Mouse (Mus musculus) thymus, adult 2 months (tissue): ENCODE data around the gene Slc25a30. TPM values are rescaled to one million over a fixed set of nuclear protein-coding genes. Genes with fewer than 3 reads are reported as not detected.

ENCODE experiments used
- DNase-seq: peaks from one replicate; pipeline ENCODE4 v3.0.0; 2021
- H3K27ac ChIP-seq: fragments of 200-500 bp; 2 replicates; pipeline ENCODE4 v1.5.1; 2012; ENCODE audit warnings: low read length, control low read depth; ENCODE audit not compliant: control insufficient read depth, insufficient read depth
- H3K27me3 ChIP-seq: fragments of 200-500 bp; 2 replicates; pipeline ENCODE4 v1.6.1; 2012; ENCODE audit warnings: mild to moderate bottlenecking, low read length, moderate library complexity, mixed read lengths; ENCODE audit not compliant: control insufficient read depth, insufficient read depth
- H3K36me3 ChIP-seq: fragments of 200-500 bp; 2 replicates; pipeline ENCODE4 v1.6.1; 2012; ENCODE audit warnings: mild to moderate bottlenecking, low read length, moderate library complexity; ENCODE audit not compliant: control insufficient read depth, insufficient read depth
- H3K4me1 ChIP-seq: fragments of 200-500 bp; replicated peaks from 2 replicates; pipeline ENCODE4 v1.6.1; 2012; ENCODE audit warnings: low read length; ENCODE audit not compliant: control insufficient read depth, insufficient read depth
- H3K4me3 ChIP-seq: fragments of 200-500 bp; 2 replicates; pipeline ENCODE4 v1.5.1; 2012; ENCODE audit warnings: mild to moderate bottlenecking, low read length, control low read depth, moderate library complexity; ENCODE audit not compliant: control insufficient read depth, insufficient read depth
- CTCF ChIP-seq: fragments of 200-500 bp; IDR thresholded peaks from 2 replicates; pipeline ENCODE4 v1.5.1; 2012; ENCODE audit warnings: mild to moderate bottlenecking, control low read depth, low read length, moderate library complexity, borderline replicate concordance; ENCODE audit not compliant: control insufficient read depth, poor library complexity, insufficient read depth; ENCODE audit errors: extremely low read depth
- POLR2A ChIP-seq: fragments of 200-500 bp; IDR thresholded peaks from 2 replicates; pipeline ENCODE4 v1.6.1; 2012; ENCODE audit warnings: mild to moderate bottlenecking, low read length, control low read depth, moderate library complexity; ENCODE audit not compliant: control insufficient read depth, poor library complexity, insufficient read depth; ENCODE audit errors: extremely low read depth
- WGBS: fragments of 180-500 bp; shearing (Covaris S2); methylation state at CpG from one replicate; pipeline ENCODE4 v1.1.7; 2018; 5-methylcytosine and 5-hydroxymethylcytosine counted together
- polyA plus RNA-seq: library from polyadenylated mRNA; depleted of rRNA; stranded (reverse); fragments of >200 nt; gene quantifications from 2 replicates; pipeline ENCODE4 v1.2.3, GENCODE M21; 2012

The Slc25a30 gene
- polyA plus RNA-seq, 1 experiment, result 10.9 TPM

DNA sequence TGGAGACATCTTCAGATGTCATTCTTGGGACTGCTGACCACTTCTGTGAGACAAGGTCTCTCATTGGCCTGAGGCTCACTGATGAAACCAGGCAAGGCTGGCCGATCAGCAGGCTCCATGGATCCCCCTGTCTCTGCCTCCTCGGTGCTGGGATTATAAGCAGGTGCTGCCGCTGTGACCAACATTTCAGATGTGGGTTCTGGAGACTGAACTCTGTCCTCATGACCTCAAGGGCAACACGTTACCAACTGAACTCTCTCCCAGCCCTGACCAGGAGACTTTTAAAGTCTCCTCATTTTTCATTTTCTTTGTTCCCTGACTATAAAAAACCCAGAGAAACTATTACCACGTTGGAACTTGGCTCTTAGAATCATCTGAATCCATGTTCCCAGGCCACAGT lies 7.9 kb upstream of the Slc25a30 start:
- TF ChIP-seq POLR2A (no peak), CTCF (no peak)
- no peaks in the 10 kb centered on the region for H3K36me3 ChIP-seq
- H3K4me3 ChIP-seq, result no peak overlapping the region
- DNase-seq, result no peak
- 86% methylated on average over 5 of the region's 5 CpGs for WGBS
- H3K4me1 ChIP-seq, result no peaks in the 10 kb centered on the region
- H3K27ac ChIP-seq, result no peak overlapping the region
- no peaks in the 10 kb centered on the region for H3K27me3 ChIP-seq

DNA sequence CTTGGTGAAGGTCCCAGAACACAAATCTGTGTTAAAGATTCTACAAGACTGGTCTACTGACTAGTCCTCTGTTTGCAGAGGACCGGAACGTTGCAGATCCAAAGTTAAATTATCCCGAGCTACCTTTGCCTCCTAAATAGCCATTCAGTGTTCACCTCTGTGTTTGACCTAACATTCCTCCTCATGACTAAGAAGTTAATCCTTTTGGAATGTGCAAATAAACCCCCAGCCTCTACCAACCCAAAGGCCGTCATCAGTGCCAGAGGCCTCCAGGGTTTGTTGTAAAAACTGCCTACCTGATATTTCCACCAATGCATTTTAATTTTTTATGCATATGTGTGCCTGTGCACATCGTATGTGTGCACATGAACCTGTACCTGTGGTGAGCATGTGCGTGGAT lies 7.5 kb upstream of the Slc25a30 start:
- H3K36me3 ChIP-seq, result no peaks in the 10 kb centered on the region
- no peaks in the 10 kb centered on the region for H3K27me3 ChIP-seq
- no peak for DNase-seq
- WGBS, result 95% methylated on average over 6 of the region's 6 CpGs
- no peak overlapping the region for H3K4me3 ChIP-seq
- H3K4me1 ChIP-seq, result no peaks in the 10 kb centered on the region
- TF ChIP-seq CTCF, result no peak
- no peak for TF ChIP-seq POLR2A
- H3K27ac ChIP-seq, result no peak overlapping the region

DNA sequence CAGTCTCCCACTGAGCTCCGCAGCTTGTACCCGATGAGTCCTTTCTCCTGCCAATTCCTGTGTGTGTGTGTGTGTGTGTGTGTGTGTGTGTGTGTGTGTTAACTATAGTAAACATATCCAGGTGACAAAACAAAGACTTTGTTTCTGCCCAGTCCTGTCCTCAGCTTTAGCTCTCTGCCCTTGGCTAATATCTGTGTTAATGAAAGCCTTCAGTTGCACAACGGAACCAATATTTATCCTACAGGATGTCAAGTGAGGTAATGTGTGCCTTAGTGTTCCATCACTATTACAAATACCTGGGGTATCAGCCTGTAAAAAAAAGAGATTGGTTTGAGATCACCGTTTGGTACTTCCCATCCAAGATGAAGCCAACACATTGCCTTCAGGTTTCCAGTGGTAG lies 6.3 kb upstream of the Slc25a30 start:
- Histone ChIP-seq H3K36me3 (no peaks in the 10 kb centered on the region), H3K27me3 (no peaks in the 10 kb centered on the region), H3K4me3 (no peak overlapping the region), H3K27ac (no peak overlapping the region), H3K4me1 (no peaks in the 10 kb centered on the region)
- DNase-seq, result no peak
- TF ChIP-seq POLR2A (no peak), CTCF (no peak)
- WGBS, result 96% methylated on average over 4 of the region's 4 CpGs

- no peaks in the 10 kb centered on the region for H3K4me1 ChIP-seq
- TF ChIP-seq CTCF (no peak), POLR2A (no peak)
- no peaks in the 10 kb centered on the region for H3K27me3 ChIP-seq
- H3K36me3 ChIP-seq, result no peaks in the 10 kb centered on the region
- H3K4me3 ChIP-seq, result no peak overlapping the region
- no peak for DNase-seq
- no peak overlapping the region for H3K27ac ChIP-seq
- WGBS, result 94% methylated on average over 3 of the region's 3 CpGs
Observed at GRCm38 (mm10) chr14:75791372-75791771, 4.5 kb upstream of the Slc25a30 start.

DNA sequence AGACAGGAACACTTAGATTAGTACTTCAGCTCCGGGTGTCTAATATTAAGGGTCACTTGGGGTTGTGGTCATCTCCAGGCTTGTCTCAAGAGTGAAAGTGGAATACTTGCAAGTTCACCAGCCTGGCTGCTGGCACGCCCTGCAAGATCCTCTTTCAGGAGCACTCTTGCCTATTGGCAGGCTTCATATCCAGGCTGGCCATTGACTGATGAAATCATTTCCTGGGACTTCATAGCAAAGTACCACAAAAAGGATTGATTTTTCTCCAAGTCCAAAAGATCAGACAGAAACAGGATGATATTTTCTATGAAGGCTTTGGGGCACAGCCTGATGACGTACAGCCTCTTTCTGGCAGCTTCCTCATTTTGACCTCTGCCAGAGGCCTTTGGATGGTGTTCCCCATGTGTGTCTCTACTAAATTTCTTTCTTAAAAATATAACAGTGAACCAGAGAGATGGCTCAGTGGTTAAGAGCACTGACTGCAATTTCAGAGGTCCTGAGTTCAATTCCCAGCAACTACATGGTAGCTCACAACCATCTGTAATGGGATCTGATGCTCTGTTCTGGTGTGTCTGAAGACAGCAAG lies 3.7 kb upstream of the Slc25a30 start:
- TF ChIP-seq CTCF (no peak), POLR2A (no peak)
- 84% methylated on average over 3 of the region's 3 CpGs for WGBS
- no peak for DNase-seq
- H3K4me3 ChIP-seq, result no peak overlapping the region
- H3K4me1 ChIP-seq, result peaks cover 2% of the 10 kb centered on the region; the same call in 1 of the 2 replicates
- no peaks in the 10 kb centered on the region for H3K36me3 ChIP-seq
- H3K27ac ChIP-seq, result no peak overlapping the region
- no peaks in the 10 kb centered on the region for H3K27me3 ChIP-seq

DNA sequence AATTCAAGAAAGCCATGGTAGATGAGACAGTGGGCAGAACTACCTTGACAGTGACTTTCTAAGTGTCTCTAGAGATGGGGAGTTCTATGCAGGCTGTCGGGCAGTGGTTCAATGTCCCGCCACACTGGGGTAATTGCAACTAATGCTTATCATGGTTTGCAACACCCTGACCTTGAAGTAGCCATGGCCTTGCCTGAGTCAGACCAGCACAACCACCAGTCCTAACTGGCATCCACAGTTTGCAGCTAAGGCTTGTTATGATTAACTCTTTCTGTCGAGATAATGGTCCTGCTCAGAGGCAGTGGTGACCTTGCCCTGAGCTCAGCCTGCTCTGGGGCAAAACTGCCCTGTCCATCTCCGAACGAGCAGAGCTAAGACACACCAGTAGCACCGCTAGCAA lies 2.5 kb upstream of the Slc25a30 start:
- Histone ChIP-seq H3K36me3 (no peaks in the 10 kb centered on the region), H3K27me3 (no peaks in the 10 kb centered on the region), H3K4me3 (no peak overlapping the region), H3K4me1 (peaks cover 2% of the 10 kb centered on the region; the same call in 1 of the 2 replicates), H3K27ac (no peak overlapping the region)
- DNase-seq, result no peak
- WGBS, result 93% methylated on average over 6 of the region's 6 CpGs
- no peak for TF ChIP-seq POLR2A
- TF ChIP-seq CTCF, result no peak

DNA sequence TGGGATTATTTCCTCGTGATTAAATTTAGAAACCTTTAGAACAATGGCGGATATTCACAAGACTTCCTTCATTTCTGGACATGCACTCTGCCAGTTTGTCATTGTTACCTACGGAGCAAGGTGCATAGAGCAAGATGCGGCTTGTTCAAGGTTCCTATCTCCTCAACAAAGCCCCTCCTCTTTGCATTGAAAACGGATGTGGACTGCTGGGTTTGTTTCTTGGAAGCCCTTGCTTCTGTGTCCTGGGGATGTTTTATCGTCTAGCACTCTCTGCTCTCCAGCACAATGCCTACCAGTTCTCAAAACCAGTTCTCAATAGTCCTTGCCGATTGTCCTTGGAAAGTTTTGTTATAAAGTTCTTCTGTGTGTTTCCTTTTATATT lies 948 bp upstream of the Slc25a30 start:
- TF ChIP-seq CTCF (no peak), POLR2A (no peak)
- H3K4me3 ChIP-seq, result no peak overlapping the region
- peaks cover 2% of the 10 kb centered on the region; the same call in 1 of the 2 replicates for H3K4me1 ChIP-seq
- no peaks in the 10 kb centered on the region for H3K36me3 ChIP-seq
- DNase-seq, result no peak
- WGBS, result 33% methylated on average over 7 of the region's 7 CpGs
- H3K27ac ChIP-seq, result no peak overlapping the region
- H3K27me3 ChIP-seq, result no peaks in the 10 kb centered on the region
